Mouse (Mus musculus): ENCODE data around the gene Gm12169.

Gm12169 gene

DNA sequence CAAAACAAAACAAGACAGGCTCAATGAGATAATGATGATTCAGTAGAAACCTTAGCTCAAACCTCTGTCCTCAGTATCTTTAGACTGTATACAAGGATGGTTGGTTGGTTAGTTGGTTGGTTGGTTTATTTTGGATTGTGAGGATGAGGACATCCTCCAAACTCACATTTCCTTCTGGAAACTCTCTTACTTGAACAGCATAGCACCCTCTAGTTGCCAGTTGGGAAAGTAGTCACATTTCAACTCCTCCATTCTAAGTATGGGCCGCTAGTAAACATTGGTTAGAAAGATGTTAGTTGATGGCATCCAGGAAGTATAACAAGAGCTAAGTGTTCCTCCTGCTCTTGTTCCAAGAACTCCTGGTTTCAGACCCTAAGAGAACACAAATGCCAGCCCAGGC is 45.1 kb downstream of the Gm12169 start:
- Histone ChIP-seq H3K27me3 (ENCODE audit: insufficient read depth, low read length) (no peaks in the 10 kb centered on the region), H3K36me3 (ENCODE audit: insufficient read depth, low read length) (no peaks in the 10 kb centered on the region), H3K9me3 (ENCODE audit: low read length) (no peaks in the 10 kb centered on the region), H3K4me1 (replicated peaks; ENCODE audit: low read depth, low read length) (no peaks in the 10 kb centered on the region; the same call in 1 of the 2 replicates), H3K4me3 (replicated peaks; ENCODE audit: low read length) (no peak overlapping the region)
- no peak; the same call in 1 of the 2 replicates for TF ChIP-seq CTCF (conservative IDR thresholded peaks at IDR 0.05; ENCODE audit: low read length)
- TF ChIP-seq NANOG (IDR thresholded peaks at IDR 0.05; ENCODE audit: borderline replicate concordance, low read length) = no peak
- no peak for TF ChIP-seq POU5F1 (IDR thresholded peaks at IDR 0.05; ENCODE audit: borderline replicate concordance, low read length)

DNA sequence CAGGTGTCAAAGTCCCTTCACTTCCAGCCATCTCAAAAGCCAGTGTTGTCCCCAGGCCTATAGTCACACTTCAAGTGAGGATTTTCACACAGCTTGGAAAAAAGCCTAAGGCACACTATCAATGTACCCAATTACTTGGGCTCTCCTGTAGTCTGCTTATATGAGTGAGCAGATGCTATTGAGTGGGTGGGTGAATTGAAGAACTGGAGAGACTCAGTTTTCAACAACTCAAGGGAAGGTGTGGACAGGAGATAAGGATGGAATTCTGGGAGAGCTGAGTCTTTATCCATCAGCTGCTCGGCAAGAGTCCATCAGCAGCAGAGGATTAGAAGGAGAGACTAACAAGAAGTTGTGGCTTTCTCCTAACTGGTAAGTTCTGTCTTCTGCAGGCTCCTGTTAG is 47.3 kb downstream of the Gm12169 start, which contains the start of gene BC053393:
BC053393 (plus strand) TSS at position 210 of the 400 bp plus-strand sequence.
- H3K36me3 ChIP-seq (ENCODE audit: insufficient read depth, low read length) = no peaks in the 10 kb centered on the region
- H3K27me3 ChIP-seq (ENCODE audit: insufficient read depth, low read length) = no peaks in the 10 kb centered on the region
- H3K9me3 ChIP-seq (ENCODE audit: low read length) = no peaks in the 10 kb centered on the region
- TF ChIP-seq CTCF (conservative IDR thresholded peaks at IDR 0.05; ENCODE audit: low read length) (no peak), NANOG (IDR thresholded peaks at IDR 0.05; ENCODE audit: borderline replicate concordance, low read length) (no peak), POU5F1 (IDR thresholded peaks at IDR 0.05; ENCODE audit: borderline replicate concordance, low read length) (no peak)
- no peak within 1 kb of the TSS for H3K4me3 ChIP-seq (replicated peaks; ENCODE audit: low read length)
- no peaks in the 10 kb centered on the region for H3K4me1 ChIP-seq (replicated peaks; ENCODE audit: low read depth, low read length)

DNA sequence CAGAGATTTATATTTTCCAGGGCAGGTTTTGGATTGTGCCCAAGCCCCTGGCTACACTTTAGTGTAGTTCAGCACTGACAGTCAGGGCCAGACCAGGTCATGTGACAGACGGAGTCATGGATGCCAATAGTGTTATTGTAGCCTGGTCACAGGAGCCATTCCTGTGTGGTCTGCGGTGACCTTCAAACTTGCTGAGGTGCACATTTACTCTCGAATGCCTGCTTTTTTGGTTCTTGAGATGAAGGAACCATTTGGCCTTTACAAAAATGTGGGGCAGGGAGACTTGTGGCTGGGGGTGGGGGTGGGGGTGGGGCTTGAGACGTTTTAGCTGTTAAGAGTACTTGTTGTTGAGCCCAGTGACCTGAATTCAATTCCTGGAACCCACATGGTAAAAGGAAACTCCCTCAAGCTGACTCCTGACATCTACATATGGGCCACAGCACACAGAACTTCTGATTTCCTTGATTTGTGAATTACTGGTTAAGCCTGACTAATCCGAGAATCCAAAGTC is 54.8 kb downstream of the Gm12169 start:
- H3K36me3 ChIP-seq (ENCODE audit: insufficient read depth, low read length) = no peaks in the 10 kb centered on the region
- TF ChIP-seq POU5F1 (IDR thresholded peaks at IDR 0.05; ENCODE audit: borderline replicate concordance, low read length) (no peak), NANOG (IDR thresholded peaks at IDR 0.05; ENCODE audit: borderline replicate concordance, low read length) (no peak), CTCF (conservative IDR thresholded peaks at IDR 0.05; ENCODE audit: low read length) (no peak)
- H3K4me3 ChIP-seq (replicated peaks; ENCODE audit: low read length) = no peak overlapping the region
- H3K9me3 ChIP-seq (ENCODE audit: low read length) = no peaks in the 10 kb centered on the region
- H3K4me1 ChIP-seq (replicated peaks; ENCODE audit: low read depth, low read length) = no peaks in the 10 kb centered on the region
- H3K27me3 ChIP-seq (ENCODE audit: insufficient read depth, low read length) = no peaks in the 10 kb centered on the region

DNA sequence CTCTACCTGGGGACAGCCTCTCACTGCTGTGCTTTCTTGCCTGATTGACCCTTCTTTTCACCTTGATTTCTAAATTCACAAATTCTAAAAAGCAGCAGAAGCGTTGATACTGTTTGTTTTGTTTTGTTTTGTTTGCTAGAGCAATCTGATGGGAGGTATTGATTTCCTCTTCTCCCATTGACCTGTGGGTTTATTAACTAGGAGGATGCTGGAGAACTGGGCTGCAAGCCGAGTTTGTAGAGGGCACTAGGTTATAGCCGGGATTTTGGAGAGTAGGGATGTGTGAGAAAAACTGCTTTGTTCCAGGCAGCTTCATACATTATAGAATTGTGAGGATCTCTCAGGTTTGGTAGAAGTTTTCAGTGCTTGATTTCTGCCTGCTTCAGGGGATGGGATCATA is 56.4 kb downstream of the Gm12169 start:
- no peaks in the 10 kb centered on the region for H3K27me3 ChIP-seq (ENCODE audit: insufficient read depth, low read length)
- no peaks in the 10 kb centered on the region for H3K36me3 ChIP-seq (ENCODE audit: insufficient read depth, low read length)
- no peak for TF ChIP-seq POU5F1 (IDR thresholded peaks at IDR 0.05; ENCODE audit: borderline replicate concordance, low read length)
- no peak overlapping the region for H3K4me3 ChIP-seq (replicated peaks; ENCODE audit: low read length)
- H3K4me1 ChIP-seq (replicated peaks; ENCODE audit: low read depth, low read length) = no peaks in the 10 kb centered on the region
- no peaks in the 10 kb centered on the region for H3K9me3 ChIP-seq (ENCODE audit: low read length)

DNA sequence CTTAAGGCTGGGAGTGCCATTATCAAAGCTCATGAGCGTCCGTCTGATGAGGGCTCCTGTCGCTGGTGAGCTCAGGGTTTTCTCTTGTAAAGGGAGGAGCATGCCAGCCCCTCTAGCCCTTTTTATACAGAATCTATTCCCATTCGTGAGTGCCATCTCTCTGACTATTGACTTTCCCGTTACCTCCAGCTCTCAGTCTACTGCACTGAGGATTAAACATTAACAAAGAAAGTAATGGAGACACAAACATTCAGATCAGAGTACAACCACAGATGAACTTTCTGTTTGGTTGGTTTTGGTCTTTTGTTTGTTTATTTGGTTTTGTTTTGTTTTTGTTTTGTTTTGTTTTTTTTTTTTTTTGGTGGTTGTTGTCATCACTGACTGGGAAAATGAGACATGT is 58.7 kb downstream of the Gm12169 start:
- H3K4me1 ChIP-seq (replicated peaks; ENCODE audit: low read depth, low read length) = no peaks in the 10 kb centered on the region
- H3K9me3 ChIP-seq (ENCODE audit: low read length) = no peaks in the 10 kb centered on the region
- TF ChIP-seq NANOG (IDR thresholded peaks at IDR 0.05; ENCODE audit: borderline replicate concordance, low read length) = no peak
- TF ChIP-seq CTCF (conservative IDR thresholded peaks at IDR 0.05; ENCODE audit: low read length) = no peak
- TF ChIP-seq POU5F1 (IDR thresholded peaks at IDR 0.05; ENCODE audit: borderline replicate concordance, low read length) = no peak
- H3K36me3 ChIP-seq (ENCODE audit: insufficient read depth, low read length) = no peaks in the 10 kb centered on the region
- H3K4me3 ChIP-seq (replicated peaks; ENCODE audit: low read length) = no peak overlapping the region
- no peaks in the 10 kb centered on the region for H3K27me3 ChIP-seq (ENCODE audit: insufficient read depth, low read length)

All from E14TG2a.4 (cell line).